18 mouse cellular contexts compared by ENCODE assay signal in the genomic region with DNA sequence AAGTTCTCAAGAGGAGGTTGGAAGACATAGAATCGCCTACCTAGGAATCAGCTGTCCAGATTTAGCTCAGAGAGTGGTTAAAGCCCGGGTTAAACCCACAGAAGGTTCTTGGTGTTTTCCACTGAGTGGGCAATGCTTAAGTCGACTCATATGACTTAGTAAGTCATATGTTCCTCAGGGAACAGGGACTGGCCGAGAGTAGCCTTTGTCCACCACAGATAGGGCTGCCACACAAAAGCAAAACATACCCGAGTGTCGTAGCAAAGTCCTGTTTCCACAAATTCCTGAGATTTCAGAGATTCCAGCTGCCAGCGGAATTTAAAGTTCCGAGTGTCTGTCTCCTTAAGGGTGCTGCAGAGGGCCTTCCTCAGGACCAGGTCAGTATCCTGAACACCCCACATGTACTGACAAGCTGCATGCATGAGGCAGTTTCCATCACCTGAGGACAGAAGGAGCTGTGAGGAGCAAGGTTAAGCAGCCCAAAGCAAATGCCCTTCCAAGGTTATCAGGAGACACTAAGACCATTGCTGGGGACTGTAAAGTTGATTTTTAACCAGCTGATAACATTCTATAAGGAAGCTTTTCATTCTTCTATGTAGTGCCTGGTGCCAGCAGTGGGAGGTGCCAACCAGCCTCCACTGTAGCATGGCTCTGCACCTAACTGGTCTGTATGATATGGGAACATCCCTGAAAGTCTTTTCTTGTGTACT. TPM values are rescaled to one million over a fixed set of nuclear protein-coding genes. Genes with fewer than 3 reads are reported as not detected.
DNase-seq lines count a peak whose midpoint lies in the region; TF ChIP-seq lines count a peak whose summit lies in the region.
"Had no signal": no experiment of that assay in that cellular context is flagged by ENCODE, and none has a peak within 500 bp of the region (broad histone marks: within the 10 kb centered on the region; RNA-seq: fewer than 3 reads in every experiment).

No protein-coding gene starts in this region.

- peak overlapping the region; percentile 71 for H3K27ac ChIP-seq in brown adipose tissue, adult 24 weeks (replicated peaks; ENCODE audit: low read depth, low read length)
- H3K27ac ChIP-seq in small intestine, adult 2 months (ENCODE audit: insufficient read depth, low read depth, low read length), result peak overlapping the region; percentile 95
- H3K27ac ChIP-seq: hindbrain, embryonic 15.5 days; left cerebral cortex, adult 2 months; lung, embryonic 15.5 days; neural tube, embryonic 12.5 days had no signal

- H3K36me3 ChIP-seq in small intestine, adult 2 months (ENCODE audit: control insufficient read depth, insufficient read depth, low read length), result peaks cover 60% of the 10 kb centered on the region
- H3K36me3 ChIP-seq: lung, embryonic 15.5 days had no signal

- DNase-seq in kidney, postnatal 14 days, result peak; percentile 25
- no peak for DNase-seq in kidney, adult 9 months
- peak; percentile 34 for DNase-seq in T-cell, adult 2 months (ENCODE audit: low spot score)
- DNase-seq in embryo, embryonic 10 days (ENCODE audit: low spot score), result no peak
- no peak for DNase-seq in MN1 (ENCODE audit: low spot score)
- DNase-seq: adrenal gland, adult 8-10 months; cerebellum, adult 9-10 months; gastrocnemius, postnatal 14 days; midbrain, embryonic 14.5 days; spleen, adult 18-20 months had no signal

- no peaks in the 10 kb centered on the region for H3K27me3 ChIP-seq in small intestine, adult 2 months (ENCODE audit: control insufficient read depth, insufficient read depth, low read length)
- H3K27me3 ChIP-seq: hindbrain, embryonic 15.5 days; lung, embryonic 15.5 days; neural tube, embryonic 12.5 days; Patski had no signal

- WGBS in small intestine, adult 2 months, result 36% methylated on average over 8 of the region's 8 CpGs

- no peak for TF ChIP-seq CTCF in small intestine, adult 2 months (IDR thresholded peaks at IDR 0.05; ENCODE audit: extremely low read depth, insufficient read length, insufficient replicate concordance, low read depth, low read length)

- TF ChIP-seq POLR2A in small intestine, adult 2 months (IDR thresholded peaks at IDR 0.05; ENCODE audit: low read depth, low read length), result no peak; the same call in 1 of the 2 replicates

- peaks cover 13% of the 10 kb centered on the region; the same call in 1 of the 2 replicates for H3K4me1 ChIP-seq in brown adipose tissue, adult 24 weeks (ENCODE audit: control insufficient read depth, insufficient read depth, insufficient read length, low read length)
- H3K4me1 ChIP-seq in small intestine, adult 2 months (ENCODE audit: control insufficient read depth, insufficient read depth, insufficient read length, low read length), result peaks cover 16% of the 10 kb centered on the region
- H3K4me1 ChIP-seq: hindbrain, embryonic 15.5 days; neural tube, embryonic 12.5 days had no signal

- H3K4me3 ChIP-seq in brown adipose tissue, adult 24 weeks (ENCODE audit: insufficient read depth, low read depth, low read length), result no peak overlapping the region
- H3K4me3 ChIP-seq in small intestine, adult 2 months (ENCODE audit: low read depth, low read length), result peak overlapping the region; percentile 57
- H3K4me3 ChIP-seq: erythroblast, embryonic 14.5 days; hindbrain, embryonic 15.5 days; left cerebral cortex, adult 2 months; lung, embryonic 15.5 days; neural tube, embryonic 12.5 days had no signal

RNA-seq across cellular contexts. Expression of a gene that starts 7.4 kb away (rescaled TPM):
- polyA plus RNA-seq in brown adipose tissue, adult 24 weeks (2012; ENCODE audit: insufficient read depth, insufficient read length, missing spikeins), result 1.7 and 2.0 TPM in 2 replicates
- 4.1 and 7.4 TPM in 2 replicates for polyA plus RNA-seq in small intestine, adult 2 months (2012; rRNA removed)

Comparison
In these comparisons a context has a peak if more than half of its experiments do, and no peak if none do; other contexts are left out.
1. DNase-seq: peak in kidney, postnatal 14 days (single experiment) and T-cell, adult 2 months (single experiment); none in kidney, adult 9 months (single experiment), embryo, embryonic 10 days (single experiment) and MN1 (single experiment).